In genomic region chr11:72029143-72029542, GRCm38 (mm10) we compare ENCODE assay signal across 8 mouse cellular contexts. TPM values are rescaled to one million over a fixed set of nuclear protein-coding genes. Genes with fewer than 3 reads are reported as not detected.
A peak's percentile ranks its signal among the peaks of the same experiment; 100 is the strongest.
DNase-seq lines count a peak whose midpoint lies in the region; ATAC-seq and TF ChIP-seq lines count a peak whose summit lies in the region.

No protein-coding gene starts in this region.

- H3K36me3 ChIP-seq in ES-Bruce4 (ENCODE audit: control insufficient read depth, insufficient read depth, low read length, poor library complexity, severe bottlenecking), result no peaks in the 10 kb centered on the region
- no peaks in the 10 kb centered on the region for H3K36me3 ChIP-seq in hindbrain, embryonic 16.5 days (ENCODE audit: control insufficient read depth, insufficient read depth, low read length)
- no peaks in the 10 kb centered on the region for H3K36me3 ChIP-seq in midbrain, embryonic 14.5 days (ENCODE audit: control insufficient read depth, insufficient read depth, low read length)

- peak; percentile 9 for DNase-seq in kidney, adult 9 months
- DNase-seq in kidney, adult 11 months, result no peak
- peak; percentile 78 for DNase-seq in ZHBTc4 (ENCODE audit: low read depth, low spot score)
- peak; percentile 78 for DNase-seq in midbrain, embryonic 14.5 days

- H3K4me3 ChIP-seq in ES-Bruce4 (ENCODE audit: low read depth, low read length), result no peak overlapping the region
- H3K4me3 ChIP-seq in hindbrain, embryonic 16.5 days (ENCODE audit: low read length), result no peak overlapping the region
- no peak overlapping the region for H3K4me3 ChIP-seq in midbrain, embryonic 14.5 days (replicated peaks; ENCODE audit: low read depth, low read length)

- peak; percentile 50 for TF ChIP-seq CTCF in ES-Bruce4 (IDR thresholded peaks at IDR 0.05; ENCODE audit: low read depth, low read length)

- peak; percentile 57; the same call in 1 of the 2 replicates for ATAC-seq in hindbrain, embryonic 16.5 days
- ATAC-seq in midbrain, embryonic 14.5 days (ENCODE audit: low FRiP score, low TSS enrichment), result no peak
- no peak for ATAC-seq in monocyte, adult 5-6 weeks (replicated peaks; ENCODE audit: insufficient number of reproducible peaks, low FRiP score, low TSS enrichment, poor library complexity, severe bottlenecking)
- no peak for ATAC-seq in erythroblast, adult 5-6 weeks (replicated peaks; ENCODE audit: low FRiP score, poor library complexity, severe bottlenecking)

- WGBS in hindbrain, embryonic 16.5 days, result 19% methylated on average over 23 of the region's 23 CpGs
- WGBS in midbrain, embryonic 14.5 days, result 22% methylated on average over 23 of the region's 23 CpGs

- TF ChIP-seq EP300 in ES-Bruce4 (IDR thresholded peaks at IDR 0.05; ENCODE audit: insufficient read depth, low read depth, low read length), result no peak

- TF ChIP-seq POLR2A in ES-Bruce4 (IDR thresholded peaks at IDR 0.05; ENCODE audit: insufficient read depth, low read length), result no peak

- no peak overlapping the region for H3K4me2 ChIP-seq in hindbrain, embryonic 16.5 days (ENCODE audit: low read length)
- no peak overlapping the region; the same call in 1 of the 2 replicates for H3K4me2 ChIP-seq in midbrain, embryonic 14.5 days (ENCODE audit: low read length)

- no peaks in the 10 kb centered on the region for H3K9me3 ChIP-seq in ES-Bruce4 (replicated peaks; ENCODE audit: control insufficient read depth, insufficient read depth, low read length, poor library complexity, severe bottlenecking)
- H3K9me3 ChIP-seq in hindbrain, embryonic 16.5 days (ENCODE audit: control insufficient read depth, low read length), result no peaks in the 10 kb centered on the region
- H3K9me3 ChIP-seq in midbrain, embryonic 14.5 days (ENCODE audit: control insufficient read depth, low read length), result no peaks in the 10 kb centered on the region

- no peaks in the 10 kb centered on the region for H3K4me1 ChIP-seq in ES-Bruce4 (ENCODE audit: control insufficient read depth, insufficient read depth, low read length)
- H3K4me1 ChIP-seq in hindbrain, embryonic 16.5 days (ENCODE audit: control insufficient read depth, insufficient read depth, low read depth, low read length), result peaks cover 4% of the 10 kb centered on the region
- no peaks in the 10 kb centered on the region for H3K4me1 ChIP-seq in midbrain, embryonic 14.5 days (ENCODE audit: control insufficient read depth, insufficient read depth, low read length)

- H3K27me3 ChIP-seq in ES-Bruce4 (ENCODE audit: control insufficient read depth, insufficient read depth, low read length, poor library complexity, severe bottlenecking), result no peaks in the 10 kb centered on the region
- peaks cover 5% of the 10 kb centered on the region for H3K27me3 ChIP-seq in hindbrain, embryonic 16.5 days (replicated peaks; ENCODE audit: control insufficient read depth, insufficient read depth, low read length)
- H3K27me3 ChIP-seq in midbrain, embryonic 14.5 days (ENCODE audit: control insufficient read depth, insufficient read depth, low read length), result peaks cover 6% of the 10 kb centered on the region; the same call in 1 of the 2 replicates

- H3K27ac ChIP-seq in ES-Bruce4 (ENCODE audit: insufficient read depth, low read length), result no peak overlapping the region
- no peak overlapping the region for H3K27ac ChIP-seq in hindbrain, embryonic 16.5 days (ENCODE audit: low read depth, low read length)
- H3K27ac ChIP-seq in midbrain, embryonic 14.5 days (replicated peaks; ENCODE audit: low read depth, low read length), result no peak overlapping the region

- H3K9ac ChIP-seq in ES-Bruce4 (ENCODE audit: low read depth, poor library complexity, severe bottlenecking), result no peak overlapping the region
- no peak overlapping the region for H3K9ac ChIP-seq in hindbrain, embryonic 16.5 days (ENCODE audit: low read depth, low read length)
- H3K9ac ChIP-seq in midbrain, embryonic 14.5 days (replicated peaks; ENCODE audit: low read length), result no peak overlapping the region

RNA-seq across cellular contexts. Expression of gene Aipl1, which starts 8.2 kb away (rescaled TPM):
- 1.1 and 1.3 TPM in 2 replicates for polyA plus RNA-seq in ES-Bruce4 (2011; ENCODE audit: insufficient read depth, insufficient read length, low read depth, missing spikeins)
- 0.27 and 0.41 TPM in 2 replicates for polyA plus RNA-seq in hindbrain, embryonic 16.5 days (2015; fragmentation: Nextera tagmentation; extraction: Ambion mirVana)
- polyA plus RNA-seq in midbrain, embryonic 14.5 days (2014; fragmentation: Nextera tagmentation; extraction: Ambion mirVana), result 0.23 and 0.29 TPM in 2 replicates
- 0.67 TPM in 1 of 3 replicates, not detected in the others for total RNA-seq in monocyte, adult 5-6 weeks (2017)
- total RNA-seq in erythroblast, adult 5-6 weeks (2015; ENCODE audit: low replicate concordance), result 1.5 TPM in 1 of 2 replicates, not detected in the other
- not detected in 2 replicates for total RNA-seq in erythroblast, adult 5-6 weeks (2017; ENCODE audit: low replicate concordance)

RNA-seq across cellular contexts. Expression of gene Pimreg, which starts 12.7 kb away (rescaled TPM):
- polyA plus RNA-seq in ES-Bruce4 (2011; ENCODE audit: insufficient read depth, insufficient read length, low read depth, missing spikeins), result 43.6 and 49.3 TPM in 2 replicates
- 33.5 and 38.5 TPM in 2 replicates for polyA plus RNA-seq in hindbrain, embryonic 16.5 days (2015; fragmentation: Nextera tagmentation; extraction: Ambion mirVana)
- polyA plus RNA-seq in midbrain, embryonic 14.5 days (2014; fragmentation: Nextera tagmentation; extraction: Ambion mirVana), result 26.5 and 39.3 TPM in 2 replicates
- total RNA-seq in monocyte, adult 5-6 weeks (2017), result not detected in 3 replicates
- total RNA-seq in erythroblast, adult 5-6 weeks (2015; ENCODE audit: low replicate concordance), result 5.6 and 6.5 TPM in 2 replicates
- total RNA-seq in erythroblast, adult 5-6 weeks (2017; ENCODE audit: low replicate concordance), result 2.0 and 2.2 TPM in 2 replicates
